Mouse (Mus musculus) embryo, embryonic 10.5 days (tissue): Measurements from ENCODE around the gene Fam186a.
"Not testable (repeated sequence)": the region's sequence is repeated elsewhere in the genome, so short reads cannot be mapped to it uniquely, and the experiment has no call there.

Experiments used
- DNase-seq: peaks from one replicate; pipeline ENCODE4 v3.0.0-alpha.2; 2015; ENCODE audit warnings: low spot score

The Fam186a gene

GRCm38 (mm10) chr15:99966961-99967360 is at the start of gene Fam186a:
Gene Fam186a (minus strand): TSS chr15:99967061.
- DNase-seq: no peak

- DNase-seq: no peak
These were observed 39.3 kb upstream of the Fam186a start for GRCm38 (mm10) chr15:100006180-100006579.

GRCm38 (mm10) chr15:100004677-100005273 is 37.9 kb upstream of the Fam186a start:
- DNase-seq: no peak

- no peak for DNase-seq
These were observed 32.5 kb upstream of the Fam186a start for GRCm38 (mm10) chr15:99999390-99999789.

- no peak for DNase-seq
These were observed 30.4 kb upstream of the Fam186a start for GRCm38 (mm10) chr15:99997114-99997804.

GRCm38 (mm10) chr15:99993100-99993499 is 26.2 kb upstream of the Fam186a start:
- no peak for DNase-seq

GRCm38 (mm10) chr15:99979715-99980114 is 12.9 kb upstream of the Fam186a start:
- no peak for DNase-seq

- DNase-seq: no peak
These were observed 12.4 kb upstream of the Fam186a start for GRCm38 (mm10) chr15:99979266-99979665.

- not testable (repeated sequence) for DNase-seq
These were observed 9.3 kb upstream of the Fam186a start for GRCm38 (mm10) chr15:99976121-99976520.

- no peak for DNase-seq
These were observed 7.8 kb upstream of the Fam186a start for GRCm38 (mm10) chr15:99974476-99975220.

GRCm38 (mm10) chr15:99972989-99973911 is 6.4 kb upstream of the Fam186a start:
- DNase-seq: peak; percentile 84

GRCm38 (mm10) chr15:99972361-99972988 is 5.6 kb upstream of the Fam186a start:
- peak; percentile 97 for DNase-seq

GRCm38 (mm10) chr15:99970606-99971005 is 3.7 kb upstream of the Fam186a start:
- DNase-seq: no peak

GRCm38 (mm10) chr15:99969765-99970164 is 2.9 kb upstream of the Fam186a start, which contains the start of gene Larp4:
Gene Larp4 (plus strand): TSS chr15:99970065.
- not testable (repeated sequence) for DNase-seq

- no peak for DNase-seq
These were observed 1.6 kb downstream of the Fam186a start for GRCm38 (mm10) chr15:99965103-99965775.

GRCm38 (mm10) chr15:99955324-99955723 is 11.5 kb downstream of the Fam186a start:
- DNase-seq: no peak

- DNase-seq: no peak
These were observed 25.8 kb downstream of the Fam186a start for GRCm38 (mm10) chr15:99940970-99941630.

GRCm38 (mm10) chr15:99940426-99940825 is 26.4 kb downstream of the Fam186a start:
- no peak for DNase-seq

GRCm38 (mm10) chr15:99937841-99938240 is 29.0 kb downstream of the Fam186a start:
- no peak for DNase-seq

- DNase-seq: no peak
These were observed 30.2 kb downstream of the Fam186a start for GRCm38 (mm10) chr15:99936659-99937058.
